Mouse (Mus musculus) midbrain, embryonic 14.5 days (tissue): ENCODE measurements around the gene Pram1. TPM values are rescaled to one million over a fixed set of nuclear protein-coding genes. Genes with fewer than 3 reads are reported as not detected.

Source experiments
- ATAC-seq: fragments of 200-750 bp; cut with Nextera tagmentation; 2 replicates; pipeline ENCODE4 v1.8.0; 2017; ENCODE audit warnings: moderate number of reproducible peaks, moderate library complexity; ENCODE audit not compliant: low FRiP score, low TSS enrichment
- DNase-seq: peaks from one replicate; pipeline ENCODE4 v3.0.0-alpha.2; 2015
- H3K27ac ChIP-seq: fragments of 300-500 bp; sonication (generic); replicated peaks from 2 replicates; pipeline ENCODE4 v1.5.1; 2014; ENCODE audit warnings: mild to moderate bottlenecking, low read depth, low read length, moderate library complexity
- H3K27me3 ChIP-seq: fragments of 300-500 bp; sonication (generic); 2 replicates; pipeline ENCODE4 v1.6.1; 2014; ENCODE audit warnings: low read length, control low read depth, mixed read lengths; ENCODE audit not compliant: control insufficient read depth, insufficient read depth
- H3K36me3 ChIP-seq: fragments of 300-500 bp; sonication (generic); 2 replicates; pipeline ENCODE4 v1.6.1; 2014; ENCODE audit warnings: low read length, control low read depth; ENCODE audit not compliant: control insufficient read depth, insufficient read depth
- H3K4me1 ChIP-seq: fragments of 300-500 bp; sonication (generic); 2 replicates; pipeline ENCODE4 v1.6.1; 2014; ENCODE audit warnings: mild to moderate bottlenecking, antibody characterized with exemption, low read length, control low read depth; ENCODE audit not compliant: control insufficient read depth, insufficient read depth
- H3K4me2 ChIP-seq: fragments of 300-500 bp; sonication (generic); 2 replicates; pipeline ENCODE4 v1.6.1; 2014; ENCODE audit warnings: mild to moderate bottlenecking, low read length, moderate library complexity
- H3K4me3 ChIP-seq: fragments of 300-500 bp; sonication (generic); replicated peaks from 2 replicates; pipeline ENCODE4 v1.5.1; 2014; ENCODE audit warnings: low read depth, low read length
- H3K9ac ChIP-seq: fragments of 300-500 bp; sonication (generic); replicated peaks from 2 replicates; pipeline ENCODE4 v1.6.1; 2014; ENCODE audit warnings: mild to moderate bottlenecking, low read length, moderate library complexity
- H3K9me3 ChIP-seq: fragments of 300-500 bp; sonication (generic); 2 replicates; pipeline ENCODE4 v1.6.1; 2016; ENCODE audit warnings: low read length, control low read depth, mixed read lengths; ENCODE audit not compliant: control insufficient read depth
- WGBS: fragments of 180-500 bp; shearing (Covaris S2); extraction: QIAGEN DNeasy Blood & Tissue Kit; methylation state at CpG from one replicate; pipeline ENCODE4 v1.1.7; 2014; 5-methylcytosine and 5-hydroxymethylcytosine counted together
- polyA plus RNA-seq: library from polyadenylated mRNA; unstranded; fragments of >200 nt; fragmentation: Nextera tagmentation; extraction: Ambion mirVana; gene quantifications from 2 replicates; pipeline ENCODE4 v1.2.1, GENCODE M21; 2014

Pram1 gene
- polyA plus RNA-seq, 1 experiment from 2014 or later, result 1.4 TPM

- Histone ChIP-seq H3K9me3 (no peaks in the 10 kb centered on the region), H3K4me1 (peaks cover 16% of the 10 kb centered on the region), H3K9ac (no peak overlapping the region), H3K4me2 (no peak overlapping the region), H3K4me3 (no peak overlapping the region), H3K36me3 (peaks cover 20% of the 10 kb centered on the region), H3K27me3 (no peaks in the 10 kb centered on the region), H3K27ac (no peak overlapping the region)
- ATAC-seq, result no peak
- WGBS, result 88% methylated on average over 3 of the region's 3 CpGs
- no peak for DNase-seq
Measured at GRCm38 (mm10) chr17:33627281-33627680, 10.6 kb upstream of the Pram1 start.

- H3K9ac ChIP-seq, result peak within 1 kb of the TSS; percentile 72
- peak; percentile 98 for DNase-seq
- 3% methylated on average over 35 of the region's 35 CpGs for WGBS
- no peaks in the 10 kb centered on the region for H3K9me3 ChIP-seq
- H3K36me3 ChIP-seq, result peaks cover 24% of the 10 kb centered on the region
- peak; percentile 94 for ATAC-seq
- H3K4me3 ChIP-seq, result peak within 1 kb of the TSS; percentile 50
- H3K27ac ChIP-seq, result peak within 1 kb of the TSS; percentile 96
- peaks cover 16% of the 10 kb centered on the region for H3K4me1 ChIP-seq
- no peaks in the 10 kb centered on the region for H3K27me3 ChIP-seq
- peak within 1 kb of the TSS; percentile 61 for H3K4me2 ChIP-seq
Measured at GRCm38 (mm10) chr17:33628621-33629486, 9.0 kb upstream of the Pram1 start, which contains the start of gene Zfp414. Zfp414 (plus strand) TSS chr17:33629090.

GRCm38 (mm10) chr17:33629487-33630125 lies 8.2 kb upstream of the Pram1 start:
- H3K9me3 ChIP-seq, result no peaks in the 10 kb centered on the region
- peak overlapping the region; percentile 61 for H3K4me2 ChIP-seq
- no peaks in the 10 kb centered on the region for H3K27me3 ChIP-seq
- peak; percentile 28; the same call in 1 of the 2 replicates for ATAC-seq
- DNase-seq, result no peak
- H3K27ac ChIP-seq, result peak overlapping the region; percentile 96
- peak overlapping the region; percentile 72 for H3K9ac ChIP-seq
- peak overlapping the region; percentile 50 for H3K4me3 ChIP-seq
- WGBS, result 75% methylated on average over 12 of the region's 12 CpGs
- H3K36me3 ChIP-seq, result peaks cover 24% of the 10 kb centered on the region
- peaks cover 16% of the 10 kb centered on the region for H3K4me1 ChIP-seq

- peak overlapping the region; percentile 61 for H3K4me2 ChIP-seq
- no peak for DNase-seq
- H3K36me3 ChIP-seq, result peaks cover 24% of the 10 kb centered on the region
- peaks cover 16% of the 10 kb centered on the region for H3K4me1 ChIP-seq
- no peak overlapping the region for H3K9ac ChIP-seq
- 80% methylated on average over 13 of the region's 13 CpGs for WGBS
- peak overlapping the region; percentile 50; the same call in 1 of the 2 replicates for H3K4me3 ChIP-seq
- H3K27ac ChIP-seq, result no peak overlapping the region
- no peak for ATAC-seq
- H3K9me3 ChIP-seq, result no peaks in the 10 kb centered on the region
- H3K27me3 ChIP-seq, result no peaks in the 10 kb centered on the region
Measured at GRCm38 (mm10) chr17:33630171-33630895, 7.5 kb upstream of the Pram1 start.

- Histone ChIP-seq H3K27ac (no peak overlapping the region), H3K27me3 (no peaks in the 10 kb centered on the region), H3K4me3 (no peak overlapping the region), H3K36me3 (peaks cover 24% of the 10 kb centered on the region), H3K4me2 (no peak overlapping the region), H3K9ac (no peak overlapping the region), H3K9me3 (no peaks in the 10 kb centered on the region), H3K4me1 (peaks cover 16% of the 10 kb centered on the region)
- no peak for ATAC-seq
- DNase-seq, result no peak
- 92% methylated on average over 9 of the region's 9 CpGs for WGBS
Measured at GRCm38 (mm10) chr17:33631236-33631635, 6.6 kb upstream of the Pram1 start.

- H3K27me3 ChIP-seq, result no peaks in the 10 kb centered on the region
- H3K27ac ChIP-seq, result no peak overlapping the region
- peaks cover 16% of the 10 kb centered on the region for H3K4me1 ChIP-seq
- 89% methylated on average over 5 of the region's 5 CpGs for WGBS
- peaks cover 24% of the 10 kb centered on the region for H3K36me3 ChIP-seq
- H3K4me2 ChIP-seq, result no peak overlapping the region
- DNase-seq (no peak), ATAC-seq (no peak)
- no peak overlapping the region for H3K9ac ChIP-seq
- H3K9me3 ChIP-seq, result no peaks in the 10 kb centered on the region
- no peak overlapping the region for H3K4me3 ChIP-seq
Measured at GRCm38 (mm10) chr17:33631796-33632195, 6.1 kb upstream of the Pram1 start.

- Histone ChIP-seq H3K36me3 (peaks cover 34% of the 10 kb centered on the region), H3K9me3 (no peaks in the 10 kb centered on the region), H3K4me3 (no peak overlapping the region), H3K4me2 (no peak overlapping the region), H3K27ac (no peak overlapping the region), H3K27me3 (no peaks in the 10 kb centered on the region), H3K4me1 (0 out of 2 replicates have a peak, but pooled peaks cover under 1% of the 10 kb centered on the region), H3K9ac (no peak overlapping the region)
- DNase-seq, result no peak
- no peak for ATAC-seq
- 85% methylated on average over 2 of the region's 2 CpGs for WGBS
Measured at GRCm38 (mm10) chr17:33637038-33637437, 818 bp upstream of the Pram1 start.

GRCm38 (mm10) chr17:33639743-33640142 lies 1.9 kb downstream of the Pram1 start:
- no peak for DNase-seq
- no peaks in the 10 kb centered on the region for H3K4me1 ChIP-seq
- H3K9ac ChIP-seq, result no peak overlapping the region
- 74% methylated on average over 6 of the region's 6 CpGs for WGBS
- H3K27ac ChIP-seq, result no peak overlapping the region
- H3K36me3 ChIP-seq, result peaks cover 54% of the 10 kb centered on the region
- no peak overlapping the region for H3K4me3 ChIP-seq
- no peaks in the 10 kb centered on the region for H3K27me3 ChIP-seq
- no peaks in the 10 kb centered on the region for H3K9me3 ChIP-seq
- H3K4me2 ChIP-seq, result no peak overlapping the region
- no peak for ATAC-seq
